Mouse (Mus musculus) retina, embryonic 14.5 days (tissue): ENCODE data around the gene Zfp740.

Source experiments
- DNase-seq: peaks from one replicate; pipeline ENCODE4 v3.0.0-alpha.2; 2015; ENCODE audit warnings: low spot score

Gene Zfp740

DNA sequence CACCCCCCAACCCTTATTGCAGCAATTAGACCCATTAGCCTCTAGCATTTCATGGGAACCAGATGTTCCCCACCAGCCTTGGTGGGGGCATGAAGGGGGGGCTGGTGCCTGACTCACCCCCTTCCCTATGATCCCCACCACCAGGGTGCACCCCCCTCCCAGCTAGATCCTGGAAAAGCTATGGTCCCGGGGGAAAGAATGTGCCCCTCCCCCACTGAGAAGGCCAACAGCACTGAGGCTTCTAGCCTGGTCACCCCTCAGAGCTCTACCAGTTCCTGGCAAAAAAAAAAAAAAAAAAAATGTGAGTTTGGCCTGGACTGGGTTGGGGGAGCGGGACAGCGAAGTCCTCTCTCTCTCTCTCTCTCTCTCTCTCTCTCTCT is 45.8 kb downstream of the Zfp740 start:
- DNase-seq, result no peak

DNA sequence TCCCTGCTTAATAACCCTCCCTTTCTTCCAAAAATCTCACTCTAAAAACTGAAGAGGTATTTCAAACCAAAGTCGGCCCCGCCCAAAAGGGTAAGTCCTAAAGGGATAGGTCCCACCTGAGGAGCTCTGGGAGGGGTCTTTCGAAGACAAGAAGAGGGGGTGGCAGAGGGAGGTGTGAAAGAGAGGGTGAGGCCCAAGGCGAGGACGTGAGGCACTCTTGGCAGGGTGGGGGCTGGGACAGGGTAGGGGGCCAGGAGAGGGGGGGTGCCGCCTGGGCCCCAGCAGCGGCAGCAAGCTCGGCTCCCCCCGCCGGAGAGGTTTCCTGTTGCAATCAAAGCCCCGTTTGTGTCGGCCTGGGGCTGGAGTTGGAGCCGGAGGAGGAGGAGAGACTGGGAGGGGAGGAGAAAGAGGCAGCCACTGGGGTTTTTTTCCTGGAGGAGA is 46.2 kb downstream of the Zfp740 start:
- no peak for DNase-seq

DNA sequence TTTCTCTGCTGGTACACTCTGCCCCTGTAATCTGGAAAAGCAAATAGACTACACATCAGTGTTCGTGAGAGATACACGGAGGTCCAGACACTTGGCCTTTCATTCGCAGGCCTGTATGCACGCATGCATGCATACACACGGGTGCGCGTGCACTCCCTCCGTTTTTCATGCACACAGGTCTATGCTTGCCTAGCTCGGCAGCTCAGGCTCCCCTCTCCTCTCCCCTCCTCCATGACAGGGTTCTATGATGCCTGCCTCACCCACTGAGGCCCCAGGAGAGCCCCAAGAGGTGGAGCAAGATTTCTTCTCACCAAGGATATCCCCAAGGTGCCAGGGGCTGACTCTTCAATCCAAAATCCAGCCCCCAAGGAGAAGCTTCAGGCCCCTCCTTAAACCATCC is 46.9 kb downstream of the Zfp740 start:
- DNase-seq, result no peak

DNA sequence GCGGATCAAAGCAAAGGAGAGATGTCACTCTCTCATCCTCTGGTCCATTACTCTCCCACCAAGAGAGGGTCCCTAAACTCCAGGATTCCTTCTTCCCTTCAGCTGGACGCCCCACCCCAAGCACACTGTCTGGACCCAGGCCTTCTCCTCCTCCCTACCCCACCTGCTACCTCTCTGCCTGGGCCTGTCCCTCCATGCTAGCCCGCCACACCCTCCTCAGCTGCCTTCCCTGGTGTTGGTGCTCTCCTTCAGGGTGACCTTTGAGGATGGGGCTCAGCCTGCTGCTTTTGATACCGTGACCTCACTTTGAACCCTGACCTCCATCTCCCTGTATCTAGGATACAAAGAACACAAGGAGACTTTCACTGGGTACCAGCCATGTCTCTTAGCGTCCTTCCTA is 47.5 kb downstream of the Zfp740 start:
- DNase-seq, result no peak

DNA sequence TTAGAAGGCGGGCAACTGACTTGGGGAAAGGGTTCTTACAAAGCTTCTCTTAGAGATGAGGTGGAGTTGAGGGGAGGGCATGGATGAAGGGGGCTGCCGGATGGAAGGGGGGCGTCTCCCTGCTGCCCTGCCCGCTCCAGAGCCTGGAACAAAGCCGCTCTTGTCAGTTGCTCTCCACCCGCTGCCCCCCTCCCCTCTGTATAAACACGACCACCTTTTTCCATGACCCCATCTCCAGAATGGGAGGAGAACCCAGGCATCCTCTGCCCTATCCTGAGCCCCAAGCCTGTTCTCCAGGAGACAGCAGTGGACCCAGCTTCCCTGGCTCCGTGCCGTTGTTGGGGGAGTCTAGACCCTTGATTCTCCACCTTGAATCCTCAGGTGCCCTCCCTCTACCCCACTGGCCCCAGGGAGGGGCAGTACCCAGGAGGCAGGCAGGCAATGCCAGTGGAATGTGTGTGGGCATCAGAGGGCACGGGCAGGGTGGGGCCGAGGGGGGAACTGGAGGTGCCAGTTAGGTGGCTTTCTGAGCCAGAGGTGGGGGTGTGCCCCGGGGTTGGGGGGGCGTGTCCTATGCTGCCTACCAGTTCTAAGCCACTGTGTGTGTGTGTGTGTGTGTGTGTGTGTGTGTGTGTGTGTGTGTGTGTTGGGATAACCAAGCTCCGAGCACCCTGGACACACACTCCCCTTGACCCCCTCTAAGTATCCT is 52.7 kb downstream of the Zfp740 start:
- no peak for DNase-seq

DNA sequence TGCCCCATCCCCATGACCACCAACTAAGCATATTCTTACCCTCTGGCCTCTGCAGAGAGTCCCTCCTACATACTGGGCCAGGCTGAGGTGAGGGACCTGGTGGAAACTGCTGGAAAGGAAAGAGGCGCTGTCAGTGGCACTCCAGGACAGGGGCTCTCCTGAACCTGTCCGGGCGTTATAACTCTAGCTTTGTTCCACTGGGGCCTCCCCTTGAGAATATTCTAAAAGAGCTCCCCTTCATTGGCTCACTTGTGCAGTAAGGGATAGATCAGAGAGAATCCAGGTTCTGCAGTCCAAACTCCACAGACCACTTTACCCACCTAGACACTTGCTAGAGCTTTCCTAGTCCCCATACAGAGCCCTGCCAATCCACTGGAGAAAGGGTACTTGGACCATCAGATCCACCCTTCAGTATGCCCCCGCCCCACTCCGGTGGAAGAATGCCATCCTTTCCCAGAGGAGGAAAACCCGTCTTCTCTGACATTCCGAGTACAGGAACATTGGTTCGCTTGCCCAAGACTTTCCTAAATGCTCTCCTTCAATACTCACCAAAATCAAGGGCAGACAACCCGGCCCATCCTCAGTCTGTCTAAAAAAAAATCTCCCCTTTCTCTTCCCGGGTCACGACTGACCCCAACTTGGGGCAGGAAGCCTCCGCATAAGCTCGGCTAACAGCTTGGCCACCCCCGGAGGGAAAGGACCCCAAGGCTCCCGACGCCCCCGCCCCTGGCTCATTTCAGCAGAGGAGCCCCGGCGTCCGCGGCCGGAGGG is 53.6 kb downstream of the Zfp740 start:
- DNase-seq, result no peak

DNA sequence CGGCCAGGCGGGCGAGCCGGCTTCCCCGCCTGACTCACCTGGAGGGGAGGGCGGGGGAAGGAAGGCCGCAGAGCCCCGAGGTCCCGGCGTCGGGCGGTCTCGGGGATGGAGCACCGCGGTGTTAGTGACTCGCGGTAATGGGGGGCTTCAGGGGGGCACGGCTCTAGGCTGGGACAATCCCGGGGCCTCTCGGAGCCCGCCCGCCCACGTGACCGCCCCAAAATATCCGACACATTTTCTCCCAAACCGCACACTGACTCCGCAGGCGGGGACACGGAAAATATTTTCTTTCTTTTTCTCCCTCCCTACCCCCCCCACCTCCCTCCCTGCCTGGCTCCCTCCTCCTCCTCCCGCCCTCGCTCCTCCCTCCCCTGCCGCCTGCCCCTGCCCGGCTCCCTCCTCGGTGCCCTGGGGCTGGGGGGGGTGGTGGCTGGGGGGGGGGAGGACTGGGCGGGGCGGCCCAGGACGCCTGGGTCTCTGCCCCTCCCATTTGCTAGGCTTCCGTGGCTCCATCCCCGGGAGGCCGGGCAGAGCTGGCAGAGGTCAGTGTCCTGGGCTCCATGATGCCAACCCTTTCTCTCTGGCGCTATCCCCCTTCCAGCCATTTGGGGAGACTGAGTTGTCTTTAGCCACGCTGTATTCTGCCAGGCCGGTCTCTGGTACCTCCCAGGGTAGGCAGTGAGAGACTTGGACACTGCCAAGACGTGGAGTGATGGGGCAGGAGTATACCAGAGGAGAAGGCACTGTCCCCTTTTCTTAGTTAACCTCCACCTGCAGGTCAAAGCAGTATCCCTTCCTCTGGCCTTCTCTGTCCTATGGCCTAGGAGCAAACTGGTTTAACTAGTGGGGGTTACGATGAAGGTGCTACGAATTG is 54.4 kb downstream of the Zfp740 start, which contains the start of gene Rarg:
TSS of gene Rarg (minus strand) at position 316 of the 874 bp plus-strand sequence.
- peak; percentile 27 for DNase-seq

DNA sequence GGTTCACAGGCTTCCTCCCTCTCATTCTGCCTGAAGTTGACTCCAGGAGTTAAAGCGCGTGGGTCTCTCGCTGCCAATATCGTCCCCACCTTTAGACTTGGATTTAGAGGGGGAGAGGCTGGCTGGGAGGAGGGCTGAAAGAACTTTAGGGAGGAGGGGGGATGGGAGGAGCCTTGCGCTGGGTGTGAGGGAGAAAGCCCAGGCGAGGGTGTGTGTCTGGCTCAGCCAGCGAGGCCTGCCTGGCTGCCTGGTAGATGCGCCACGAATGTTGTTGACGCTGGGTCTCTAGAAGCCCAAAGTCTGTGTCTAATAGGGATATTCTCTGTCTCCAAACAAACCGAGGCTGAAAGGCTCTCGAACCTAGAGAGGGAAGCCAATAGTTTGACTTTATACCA is 55.0 kb downstream of the Zfp740 start:
- DNase-seq, result no peak

DNA sequence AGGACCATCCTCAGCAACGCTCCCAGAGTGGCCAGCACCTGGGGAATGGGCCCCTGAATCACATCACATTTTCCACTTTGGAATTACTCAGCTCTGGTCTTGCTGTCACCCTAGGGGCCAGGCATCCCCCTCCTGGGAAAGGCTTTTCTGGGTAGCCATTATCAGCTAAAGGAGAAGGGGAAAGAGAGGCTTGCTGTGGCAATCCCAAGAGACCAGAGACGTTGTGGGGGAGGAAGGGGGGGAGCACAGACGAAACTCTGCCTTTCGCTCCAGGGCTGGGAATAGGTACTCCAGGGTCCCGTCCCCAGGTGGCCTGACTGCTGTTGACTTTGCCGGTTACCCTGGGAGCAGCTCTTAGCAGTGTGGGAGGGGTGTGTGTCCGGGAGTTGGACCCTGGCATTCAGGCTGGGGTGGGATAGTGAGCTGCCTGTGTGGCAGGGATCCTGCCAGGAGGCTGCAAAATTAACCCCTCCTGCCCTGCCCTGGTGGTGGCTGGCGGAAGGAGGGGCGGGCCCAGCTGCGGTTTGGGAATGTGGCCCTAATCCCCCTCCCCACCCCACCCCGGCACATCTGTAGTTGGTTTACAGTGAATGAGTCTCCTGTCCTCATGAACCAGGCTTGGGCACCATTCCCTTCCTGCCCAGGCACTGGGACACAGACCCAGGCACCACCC is 55.7 kb downstream of the Zfp740 start:
- no peak for DNase-seq

DNA sequence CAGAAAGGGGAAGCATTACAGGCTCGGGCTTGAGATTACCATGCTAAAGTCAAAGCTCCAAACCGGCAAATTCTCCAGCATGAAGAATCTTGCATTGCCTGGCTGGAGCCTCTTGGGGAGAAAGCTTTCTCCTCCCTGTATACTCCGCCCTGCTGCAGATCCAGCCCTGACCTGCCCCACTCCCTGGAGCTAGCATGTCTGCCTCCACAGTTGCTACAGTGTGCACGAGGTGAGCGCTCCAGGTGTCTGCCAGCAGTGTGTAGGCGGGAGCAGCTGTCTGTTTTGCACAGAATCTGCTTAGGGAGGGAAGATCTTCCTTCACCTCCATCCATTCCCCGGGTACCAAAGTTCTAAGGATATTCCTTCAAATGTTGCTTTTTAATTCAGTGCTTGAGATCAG is 59.5 kb downstream of the Zfp740 start:
- no peak for DNase-seq

DNA sequence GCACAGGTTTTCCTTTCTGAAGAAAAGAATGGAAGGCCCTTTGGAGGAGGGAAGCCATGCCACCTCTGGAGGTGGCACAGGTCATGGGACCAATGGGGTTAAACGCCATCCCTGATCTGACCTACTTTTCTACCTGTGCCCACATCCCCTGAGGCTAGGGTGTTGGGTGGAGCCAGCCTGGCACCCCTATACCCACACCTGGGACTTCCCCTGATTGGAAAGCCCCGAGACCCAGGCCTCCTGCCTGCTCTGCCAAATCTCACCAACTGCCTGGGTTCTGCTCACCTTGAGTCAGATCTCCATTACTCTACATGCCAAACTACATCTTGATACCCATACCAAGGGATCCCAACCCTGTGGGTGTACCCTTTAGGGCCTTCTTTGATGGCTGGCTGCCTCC is 60.0 kb downstream of the Zfp740 start:
- no peak for DNase-seq
